Mouse (Mus musculus) layer of hippocampus, adult 18-20 months (tissue): ENCODE data around the gene Tbc1d7. TPM values are rescaled to one million over a fixed set of nuclear protein-coding genes. Genes with fewer than 3 reads are reported as not detected.

Source experiments
- DNase-seq, 2 experiments: peaks; one replicate each; pipeline ENCODE4 v3.0.0; 2022; ENCODE audit warnings: low spot score in 2 of 2
- total RNA-seq, 2 experiments: library from RNA; stranded (reverse); gene quantifications; 2 replicates each; pipeline ENCODE4 v1.2.3; 2021

Gene Tbc1d7
- total RNA-seq, 2 experiments from 2014 or later = 24.4 to 29.3 TPM

DNA sequence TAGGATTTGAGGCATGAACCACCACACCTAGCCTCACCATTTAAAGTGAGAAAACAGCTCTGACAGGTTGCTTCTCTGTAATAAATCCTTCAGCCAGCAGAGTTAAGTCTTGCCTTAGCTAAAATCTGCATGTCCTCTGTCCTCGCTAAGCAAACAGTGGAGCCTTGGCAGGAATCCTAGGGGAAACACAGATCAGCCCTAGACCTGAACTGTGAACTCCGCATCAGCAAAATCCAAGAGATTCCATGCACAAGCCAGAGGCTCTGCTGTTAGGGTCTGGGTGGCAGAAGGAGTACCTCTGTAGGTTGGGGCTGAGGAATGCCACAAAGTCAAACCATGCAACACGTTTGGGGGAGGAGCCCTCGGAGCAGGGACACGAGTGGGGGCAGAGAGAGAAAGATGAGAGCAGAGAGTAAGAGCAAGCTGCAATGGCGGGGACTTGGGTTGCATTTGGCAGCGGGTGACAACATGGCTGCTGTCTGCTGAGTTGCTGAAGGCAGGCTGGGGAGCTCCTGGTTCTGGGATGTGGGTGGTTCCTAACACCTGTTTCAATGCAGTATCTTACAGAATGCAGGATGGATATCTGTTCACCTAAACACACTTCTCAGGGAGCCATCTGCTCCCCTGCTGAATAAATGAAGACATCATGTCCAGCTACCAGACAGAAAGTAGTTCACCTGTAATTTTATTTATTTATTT lies 26.4 kb downstream of the Tbc1d7 start:
- DNase-seq = no peak

DNA sequence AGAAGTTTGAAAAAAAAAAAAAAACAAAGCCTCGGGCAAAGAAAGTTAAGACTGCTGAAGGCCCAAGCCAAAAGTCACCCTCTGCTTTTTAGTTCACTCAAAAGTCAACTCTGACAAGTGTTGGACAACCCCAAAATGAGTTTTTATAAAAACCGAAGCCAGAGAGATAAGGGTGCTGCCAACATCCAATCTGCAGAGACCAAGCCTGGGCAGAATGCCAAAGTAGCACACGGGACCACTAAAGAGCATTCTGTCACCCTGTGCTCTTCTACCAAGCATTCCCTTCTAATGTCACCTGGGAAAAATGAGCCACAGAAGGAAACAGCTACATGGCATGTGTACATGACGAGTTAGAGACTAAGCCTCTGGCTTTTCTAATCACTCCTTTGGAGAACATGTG lies 36.8 kb downstream of the Tbc1d7 start:
- peak in 1 of 2 experiments; percentile 54 for DNase-seq

DNA sequence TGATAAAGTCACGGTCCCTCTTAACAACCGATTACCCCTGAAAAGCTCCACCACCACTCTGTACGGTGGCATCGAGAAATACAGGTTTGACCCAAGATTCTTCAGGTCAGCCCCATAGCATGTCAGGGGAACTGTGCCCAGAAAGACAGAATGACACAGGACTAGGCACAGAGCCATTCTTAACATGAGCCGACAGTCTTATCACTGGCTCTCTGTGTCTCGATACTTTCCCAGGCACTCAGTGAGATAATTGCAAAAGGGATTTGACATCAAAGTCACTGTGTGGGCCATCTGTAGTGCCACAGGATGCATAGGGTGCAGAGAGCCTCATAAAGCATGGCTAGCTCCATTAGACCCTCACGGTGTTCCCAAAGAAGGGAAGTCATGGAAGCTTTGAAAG lies 37.9 kb downstream of the Tbc1d7 start:
- no peak for DNase-seq

DNA sequence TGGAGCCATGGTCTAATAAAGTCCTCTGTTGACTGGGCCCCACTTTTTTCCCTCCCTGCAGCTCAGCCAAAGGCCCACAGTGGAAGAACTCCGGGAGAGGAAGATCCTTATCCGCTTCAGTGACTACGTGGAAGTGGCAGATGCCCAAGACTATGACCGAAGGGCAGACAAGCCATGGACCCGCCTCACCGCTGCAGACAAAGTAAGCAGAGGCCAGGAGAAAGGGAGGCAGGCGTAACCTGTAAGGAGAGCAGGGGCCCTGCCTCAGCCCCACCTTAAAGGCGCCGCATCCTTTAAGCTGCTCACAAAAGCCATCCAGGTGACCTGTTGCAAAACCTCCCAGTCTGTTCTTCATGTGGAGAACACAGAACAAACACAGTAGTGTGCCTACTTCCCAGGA lies 38.4 kb downstream of the Tbc1d7 start:
- DNase-seq = no peak

DNA sequence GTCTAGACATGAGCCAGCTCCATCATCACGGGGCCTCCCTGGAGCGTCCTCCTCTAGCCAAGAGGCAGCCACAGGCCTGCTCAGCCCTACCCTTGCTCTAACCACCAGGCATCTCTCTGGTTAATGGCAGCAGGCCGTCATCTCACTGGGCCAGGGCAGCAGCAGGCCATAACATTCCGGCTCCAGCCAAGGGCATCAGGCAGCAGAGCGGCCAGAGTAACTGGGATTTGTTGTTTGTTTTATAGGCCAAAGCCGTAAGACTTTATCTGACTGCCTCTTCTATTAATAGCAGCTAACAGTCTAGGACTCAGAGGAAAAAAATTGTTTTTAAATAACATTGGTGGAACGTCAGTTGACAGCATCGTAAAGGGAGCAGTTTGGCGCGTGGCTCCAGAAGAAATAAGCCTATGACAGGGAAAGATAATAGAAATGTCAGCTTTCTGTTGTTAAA lies 39.5 kb downstream of the Tbc1d7 start:
- DNase-seq = no peak

DNA sequence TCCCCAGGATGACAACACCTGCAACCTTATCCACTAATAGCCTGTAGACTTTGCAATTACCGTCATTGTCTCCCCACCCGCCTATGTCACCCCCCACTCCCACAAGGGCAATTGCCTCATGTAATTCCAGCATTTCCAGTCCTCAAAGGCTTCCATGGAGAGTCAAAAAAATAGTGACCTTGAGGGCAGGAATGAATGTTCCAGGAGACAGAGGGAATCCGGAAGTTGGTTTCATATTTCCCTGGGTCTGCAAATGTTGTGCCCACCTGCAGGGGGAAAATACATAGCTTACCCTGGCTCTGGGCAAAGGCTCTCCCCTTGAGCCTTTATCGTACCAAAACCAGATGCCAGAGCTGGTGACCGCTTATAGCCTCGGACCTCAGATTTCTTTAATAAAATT lies 41.1 kb downstream of the Tbc1d7 start:
- DNase-seq = no peak

DNA sequence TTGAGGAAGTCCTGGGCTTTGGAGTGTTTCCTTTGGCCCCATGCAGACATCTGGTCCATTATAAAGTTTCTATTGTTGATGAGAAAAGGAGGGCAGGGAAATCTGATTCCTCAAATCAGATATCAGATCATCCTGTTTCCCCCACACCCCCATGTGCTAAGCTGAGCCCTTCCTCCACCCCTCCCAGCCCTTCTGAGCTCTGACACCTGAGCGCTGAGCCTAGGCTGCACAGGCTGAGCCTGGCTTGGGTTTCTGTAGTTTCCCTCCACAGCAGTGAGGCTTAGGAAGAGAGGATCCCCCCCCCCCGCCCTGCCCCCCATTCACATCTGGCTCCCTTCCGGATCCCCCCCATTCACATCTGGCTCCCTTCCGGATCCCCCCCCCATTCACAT lies 46.6 kb downstream of the Tbc1d7 start:
- no peak for DNase-seq

DNA sequence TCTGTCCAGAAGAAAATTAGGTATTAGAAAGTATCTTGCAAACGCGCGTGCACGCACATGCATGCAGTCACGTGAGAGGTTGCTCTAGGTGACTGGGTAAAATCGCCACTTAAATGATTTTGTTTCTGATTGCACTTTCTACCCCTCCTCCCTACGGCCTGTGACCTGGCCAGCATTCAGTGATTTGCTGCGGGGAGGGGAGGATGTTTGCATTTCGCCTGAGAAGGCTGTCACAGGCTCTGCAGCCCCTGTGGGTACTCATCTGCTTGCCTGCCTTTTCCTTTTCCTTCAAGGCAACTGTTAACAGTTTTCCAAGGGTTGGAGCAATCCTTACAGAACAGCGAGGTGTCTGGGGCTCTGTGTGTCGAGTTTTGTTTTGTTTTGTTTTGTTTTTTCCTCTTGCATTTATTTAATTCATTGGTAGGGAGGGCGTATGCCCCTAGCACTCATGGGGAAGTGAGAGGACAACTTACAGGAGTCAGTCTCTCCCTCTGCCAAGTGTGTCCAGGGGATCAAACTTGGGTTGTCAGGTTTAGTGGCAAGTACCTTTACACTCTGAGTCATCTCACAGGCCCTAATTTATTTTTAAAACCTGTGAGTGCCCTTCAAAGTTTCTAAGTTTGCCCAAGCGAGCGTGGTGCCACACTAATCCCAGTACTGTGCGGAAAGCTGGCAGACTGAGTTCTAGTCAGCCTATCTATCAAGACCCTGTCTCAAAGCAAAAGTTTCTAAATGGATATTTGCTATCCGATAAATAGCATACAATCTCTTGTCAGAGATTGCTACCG lies 47.2 kb downstream of the Tbc1d7 start:
- no peak for DNase-seq

DNA sequence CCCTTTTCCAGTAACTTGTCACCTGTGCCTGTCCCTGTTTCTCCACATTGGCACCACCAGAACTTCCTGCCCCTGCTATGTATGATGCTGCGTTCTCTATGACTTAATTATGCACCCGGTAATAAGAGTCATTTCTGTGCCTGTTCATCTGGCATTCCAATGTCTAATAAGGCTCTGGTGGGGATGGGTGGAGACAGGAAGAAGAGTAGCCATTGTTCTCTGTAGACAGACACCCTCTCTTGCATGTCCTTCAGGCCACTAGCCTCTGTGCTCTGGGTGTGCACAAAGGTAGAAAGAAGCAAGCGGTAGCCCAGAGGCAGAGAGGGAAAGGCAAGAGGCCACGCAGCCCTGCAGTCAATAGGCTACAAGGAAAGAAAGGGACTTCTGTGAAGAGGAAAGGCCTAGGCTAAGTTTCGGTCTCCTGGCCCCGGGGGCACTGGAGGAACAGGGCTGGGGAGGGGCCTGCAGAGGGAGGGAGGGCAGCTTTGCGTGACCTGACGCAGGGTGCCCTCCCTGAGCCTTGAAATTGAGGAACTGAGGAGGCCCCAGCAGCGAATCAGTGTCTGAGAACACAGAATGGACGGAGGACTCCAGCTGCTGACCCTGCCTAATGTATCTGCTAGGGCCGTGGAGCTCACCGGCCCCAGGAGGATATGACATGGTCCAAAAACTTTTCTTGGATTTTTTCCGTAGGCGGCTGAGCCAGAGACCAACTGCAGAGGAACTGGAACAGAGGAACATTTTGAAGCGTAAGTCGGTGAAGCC lies 48.8 kb downstream of the Tbc1d7 start:
- no peak for DNase-seq

DNA sequence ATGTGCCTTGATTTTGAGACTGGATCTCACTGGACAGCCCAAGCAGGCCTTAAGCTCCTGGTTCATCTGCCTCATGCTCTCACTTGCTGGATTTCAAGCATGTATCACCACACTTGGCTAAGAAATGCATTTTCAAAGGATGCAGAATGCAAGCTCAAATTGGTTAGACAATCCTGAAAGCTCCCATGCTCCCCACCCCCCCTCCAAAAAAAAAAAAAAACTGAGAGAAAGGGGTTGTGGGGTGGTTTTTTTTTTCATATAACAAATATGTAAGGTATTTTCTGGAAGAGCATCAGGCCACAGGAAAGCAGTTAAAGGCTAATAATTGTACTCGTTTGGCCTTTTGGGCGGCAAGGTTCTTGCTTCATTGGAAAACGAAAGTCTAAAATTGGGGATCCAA lies 58.2 kb downstream of the Tbc1d7 start:
- DNase-seq = no peak

DNA sequence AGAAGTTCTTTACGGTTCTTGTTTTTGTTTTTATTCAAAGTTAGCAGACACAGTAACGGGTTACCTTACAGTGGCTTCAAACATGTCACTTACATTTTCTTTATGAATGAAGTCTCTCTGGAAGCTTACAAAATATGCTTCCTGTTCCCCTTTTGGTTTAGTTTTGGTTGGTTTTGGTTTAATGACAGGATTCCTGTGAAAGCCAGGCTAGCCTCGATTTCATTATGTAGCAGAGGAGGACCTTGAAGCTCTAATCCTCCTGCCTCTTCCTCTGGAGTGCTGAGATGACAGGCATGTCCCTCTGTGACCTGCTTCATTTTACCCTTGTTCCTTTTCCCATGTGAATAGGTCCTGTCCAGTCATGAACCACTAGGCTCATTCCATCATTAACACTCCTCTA lies 58.6 kb downstream of the Tbc1d7 start:
- no peak for DNase-seq

DNA sequence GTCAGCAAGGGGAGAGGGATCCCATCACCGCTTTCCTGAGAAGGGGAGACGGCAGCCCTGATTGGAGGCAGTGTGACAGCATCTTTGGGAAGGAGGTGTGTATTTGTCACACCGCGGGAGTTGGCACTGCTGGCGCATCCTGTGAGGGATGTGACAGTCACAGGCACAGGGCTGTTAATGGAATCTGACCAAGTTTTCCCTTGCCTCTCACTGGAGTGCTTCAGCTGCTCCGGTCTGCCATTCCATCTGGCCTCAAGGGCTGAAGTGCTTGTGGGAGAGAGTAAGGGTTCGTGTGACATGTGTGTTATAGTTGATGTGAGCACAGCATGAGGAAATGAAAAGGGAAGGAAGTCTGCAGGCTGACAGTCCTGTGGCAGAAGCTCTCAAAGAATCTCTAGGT lies 59.0 kb downstream of the Tbc1d7 start:
- peak; percentile 60 to 80 for DNase-seq

DNA sequence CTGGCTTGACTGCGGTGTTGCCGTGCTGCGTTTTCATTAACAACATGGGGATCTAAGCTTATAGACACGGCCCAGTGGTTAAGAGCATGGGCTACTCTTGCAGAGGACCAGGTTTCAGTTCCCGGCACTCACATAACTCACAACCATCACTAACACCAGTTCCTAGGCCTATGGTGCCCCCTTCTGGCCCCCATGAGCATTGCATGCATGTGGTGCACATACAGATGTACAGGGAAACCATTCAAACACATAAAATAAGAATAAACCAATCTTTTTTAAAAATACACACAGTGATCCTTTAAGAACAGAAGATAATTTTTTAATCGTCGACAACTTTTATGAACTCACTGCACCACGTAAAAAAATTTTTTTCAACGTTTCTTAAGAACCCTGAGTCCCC lies 66.8 kb downstream of the Tbc1d7 start:
- no peak for DNase-seq

DNA sequence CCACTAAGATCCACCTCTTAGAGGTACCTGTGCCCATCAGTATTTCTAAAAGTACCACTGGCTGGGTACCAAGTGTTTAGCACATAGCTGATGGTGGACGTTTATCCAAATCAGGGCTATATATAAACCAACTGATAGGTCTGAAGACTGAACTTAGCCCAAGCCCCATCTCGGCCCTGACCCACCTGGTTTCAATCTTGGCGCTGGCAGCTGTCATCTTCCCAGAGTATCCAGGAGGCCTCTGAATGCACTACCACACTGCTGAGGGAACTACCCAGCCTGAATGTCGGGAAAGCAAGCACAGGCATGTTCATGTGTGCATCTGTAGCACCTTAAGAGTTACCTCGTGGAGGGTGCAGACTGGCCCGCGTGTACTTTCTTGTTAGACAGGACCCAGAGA lies 68.4 kb downstream of the Tbc1d7 start:
- DNase-seq = no peak

Other genes starting within 250 kb of the Tbc1d7 start
- 100 to 1,000 TPM; 108 to 112 TPM for gene Gfod1, start 132.7 kb upstream of the Tbc1d7 start, total RNA-seq
- 10 to 100 TPM; 22.2 to 22.7 TPM for gene Sirt5, start 194.0 kb upstream of the Tbc1d7 start, total RNA-seq
- gene Nol7, start 226.9 kb upstream of the Tbc1d7 start, total RNA-seq = 10 to 100 TPM; 69.4 to 74.4 TPM